Mouse (Mus musculus): Measurements from ENCODE around the gene Specc1l. TPM values are rescaled to one million over a fixed set of nuclear protein-coding genes. Genes with fewer than 3 reads are reported as not detected.

The Specc1l gene
- polyA plus RNA-seq, 1 experiment from 2014 or later, result 52.1 TPM

DNA sequence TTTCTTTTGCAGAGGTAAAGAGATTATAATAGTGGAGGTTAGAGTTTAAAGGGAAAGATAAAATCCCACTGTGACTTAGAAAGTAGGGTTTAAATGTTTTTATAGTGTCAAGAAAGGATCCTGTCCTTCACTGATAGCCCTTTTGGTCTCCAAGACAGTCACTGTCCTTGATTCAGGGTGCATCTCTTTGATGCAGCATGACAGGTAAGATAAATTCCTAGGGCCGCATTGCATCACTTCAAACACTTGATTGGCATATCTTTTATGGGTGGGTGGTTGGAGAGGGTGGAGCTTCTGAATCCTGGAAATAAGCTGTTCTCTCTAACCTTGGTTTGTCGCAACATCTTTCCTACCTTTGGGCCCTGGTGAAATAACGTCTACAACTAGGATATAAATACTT, 15.5 kb downstream of the Specc1l start:
- H3K27me3 ChIP-seq, result no peaks in the 10 kb centered on the region
- H3K36me3 ChIP-seq, result peaks cover 17% of the 10 kb centered on the region
- H3K9ac ChIP-seq (replicated peaks), result no peak overlapping the region
- 0 out of 2 replicates have a peak, but pooled peaks cover 3% of the 10 kb centered on the region for H3K4me1 ChIP-seq
- ATAC-seq (ENCODE audit: low FRiP score, low read depth), result no peak
- 85% methylated on average over 3 of the region's 3 CpGs for WGBS
- H3K9me3 ChIP-seq, result no peaks in the 10 kb centered on the region
- no peak overlapping the region for H3K4me3 ChIP-seq
- no peak overlapping the region for H3K27ac ChIP-seq (replicated peaks)
- H3K4me2 ChIP-seq (replicated peaks), result no peak overlapping the region

- 89% methylated on average over 4 of the region's 4 CpGs for WGBS
- H3K4me2 ChIP-seq (replicated peaks), result no peak overlapping the region
- no peaks in the 10 kb centered on the region for H3K27me3 ChIP-seq
- no peak overlapping the region for H3K9ac ChIP-seq (replicated peaks)
- H3K4me3 ChIP-seq, result no peak overlapping the region
- 0 out of 2 replicates have a peak, but pooled peaks cover 3% of the 10 kb centered on the region for H3K4me1 ChIP-seq
- H3K9me3 ChIP-seq, result no peaks in the 10 kb centered on the region
- no peak for ATAC-seq (ENCODE audit: low FRiP score, low read depth)
- H3K27ac ChIP-seq (replicated peaks), result no peak overlapping the region
- H3K36me3 ChIP-seq, result peaks cover 25% of the 10 kb centered on the region
Observed at GRCm38 (mm10) chr10:75230572-75230971, 18.7 kb downstream of the Specc1l start.

DNA sequence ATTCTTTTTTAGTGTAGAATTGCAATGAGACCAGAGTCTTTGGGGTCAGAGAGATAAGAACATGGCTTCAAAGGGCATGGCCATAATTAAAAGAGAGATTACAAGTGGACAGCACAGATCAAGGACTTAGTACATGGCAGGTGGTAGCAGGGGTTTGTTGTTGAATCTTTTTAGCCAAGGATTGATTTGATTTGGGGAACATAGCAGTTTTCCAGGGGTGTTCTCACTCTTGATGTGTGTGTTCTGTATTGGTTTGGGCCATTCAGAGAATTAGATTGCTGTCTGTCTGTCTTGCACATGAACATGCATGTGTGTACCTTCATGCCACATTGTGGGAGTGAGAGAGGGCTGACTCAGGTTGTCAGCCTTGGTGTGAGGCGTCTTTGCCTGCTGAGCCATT, 20.0 kb downstream of the Specc1l start:
- peaks cover 30% of the 10 kb centered on the region for H3K36me3 ChIP-seq
- no peak overlapping the region for H3K4me2 ChIP-seq (replicated peaks)
- no peak overlapping the region for H3K4me3 ChIP-seq
- H3K27ac ChIP-seq (replicated peaks), result no peak overlapping the region
- no peaks in the 10 kb centered on the region for H3K27me3 ChIP-seq
- H3K9ac ChIP-seq (replicated peaks), result no peak overlapping the region
- no peaks in the 10 kb centered on the region for H3K9me3 ChIP-seq
- WGBS, result 73% methylated on average over 1 of the region's 1 CpGs
- no peak for ATAC-seq (ENCODE audit: low FRiP score, low read depth)
- H3K4me1 ChIP-seq, result no peaks in the 10 kb centered on the region

- H3K27ac ChIP-seq (replicated peaks), result no peak overlapping the region
- no peaks in the 10 kb centered on the region for H3K9me3 ChIP-seq
- no peak overlapping the region for H3K4me2 ChIP-seq (replicated peaks)
- no peaks in the 10 kb centered on the region for H3K4me1 ChIP-seq
- no peak for ATAC-seq (ENCODE audit: low FRiP score, low read depth)
- no peak overlapping the region for H3K9ac ChIP-seq (replicated peaks)
- WGBS, result 95% methylated on average over 4 of the region's 4 CpGs
- no peaks in the 10 kb centered on the region for H3K27me3 ChIP-seq
- no peak overlapping the region for H3K4me3 ChIP-seq
- H3K36me3 ChIP-seq, result peaks cover 30% of the 10 kb centered on the region
Observed at GRCm38 (mm10) chr10:75232612-75233155, 20.8 kb downstream of the Specc1l start.

DNA sequence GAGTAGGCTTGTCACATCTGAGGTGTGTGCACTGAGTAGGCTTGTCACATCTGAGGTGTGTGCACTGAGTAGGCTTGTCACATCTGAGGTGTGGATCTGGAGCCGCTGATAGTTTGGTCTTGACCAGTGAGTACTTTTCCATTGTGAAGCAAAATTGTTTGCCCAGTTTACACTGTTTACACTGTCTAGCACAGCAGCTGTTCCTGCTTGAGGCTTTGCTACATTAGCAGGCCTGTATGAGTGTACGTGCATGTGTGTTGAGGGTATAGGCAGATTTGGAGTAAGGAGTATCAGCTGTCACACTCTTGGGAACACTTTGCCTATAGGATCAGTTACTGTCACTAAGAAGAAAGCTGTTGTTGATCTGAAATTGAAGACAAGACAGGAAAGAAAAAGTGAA, 21.6 kb downstream of the Specc1l start:
- Histone ChIP-seq H3K36me3 (peaks cover 34% of the 10 kb centered on the region), H3K9me3 (no peaks in the 10 kb centered on the region)
- ATAC-seq (ENCODE audit: low FRiP score, low read depth), result no peak

GRCm38 (mm10) chr10:75235726-75236125, 23.9 kb downstream of the Specc1l start:
- H3K36me3 ChIP-seq, result peaks cover 36% of the 10 kb centered on the region

More for the DNA sequence above, 21.6 kb downstream of the Specc1l start:
- no peak overlapping the region for H3K27ac ChIP-seq (replicated peaks)
- no peaks in the 10 kb centered on the region for H3K4me1 ChIP-seq
- 83% methylated on average over 2 of the region's 2 CpGs for WGBS
- H3K9ac ChIP-seq (replicated peaks), result no peak overlapping the region
- H3K27me3 ChIP-seq, result no peaks in the 10 kb centered on the region
- no peak overlapping the region for H3K4me3 ChIP-seq
- H3K4me2 ChIP-seq (replicated peaks), result no peak overlapping the region

GRCm38 (mm10) chr10:75236156-75236555, 24.3 kb downstream of the Specc1l start:
- no peak overlapping the region for H3K27ac ChIP-seq (replicated peaks)
- no peak for ATAC-seq (ENCODE audit: low FRiP score, low read depth)
- peaks cover 36% of the 10 kb centered on the region for H3K36me3 ChIP-seq
- H3K4me3 ChIP-seq, result no peak overlapping the region
- H3K4me2 ChIP-seq (replicated peaks), result no peak overlapping the region
- WGBS, result 95% methylated on average over 3 of the region's 3 CpGs
- H3K27me3 ChIP-seq, result no peaks in the 10 kb centered on the region
- H3K4me1 ChIP-seq, result no peaks in the 10 kb centered on the region
- no peaks in the 10 kb centered on the region for H3K9me3 ChIP-seq
- H3K9ac ChIP-seq (replicated peaks), result no peak overlapping the region

More at GRCm38 (mm10) chr10:75235726-75236125, 23.9 kb downstream of the Specc1l start:
- ATAC-seq (ENCODE audit: low FRiP score, low read depth), result no peak
- Histone ChIP-seq H3K27ac (replicated peaks) (no peak overlapping the region), H3K4me3 (no peak overlapping the region), H3K27me3 (no peaks in the 10 kb centered on the region), H3K4me1 (no peaks in the 10 kb centered on the region), H3K9me3 (no peaks in the 10 kb centered on the region), H3K9ac (replicated peaks) (no peak overlapping the region), H3K4me2 (replicated peaks) (no peak overlapping the region)
- whole genome bisulfite sequencing, result 82% methylated on average over 2 of the region's 2 CpGs

DNA sequence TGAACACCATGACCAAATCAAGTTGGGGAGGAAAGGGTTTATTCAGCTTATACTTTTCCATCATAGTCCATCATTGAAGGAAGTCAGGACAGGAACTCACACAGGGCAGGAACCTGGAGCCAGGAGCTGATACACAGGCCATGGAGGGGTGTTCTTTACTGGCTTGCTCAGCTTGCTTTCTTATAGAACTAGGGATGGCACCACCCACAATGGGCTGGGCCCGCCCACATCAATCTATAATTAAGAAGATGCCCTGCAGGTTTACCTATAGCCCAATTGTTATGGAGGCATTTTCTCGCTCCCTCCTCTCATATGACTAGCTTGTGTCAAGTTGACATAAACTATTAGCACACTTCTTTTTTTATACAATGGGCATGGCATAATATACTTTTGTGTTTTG, 25.3 kb downstream of the Specc1l start:
- 96% methylated on average over 2 of the region's 2 CpGs for WGBS
- Histone ChIP-seq H3K9me3 (no peaks in the 10 kb centered on the region), H3K36me3 (peaks cover 38% of the 10 kb centered on the region), H3K4me2 (replicated peaks) (no peak overlapping the region), H3K4me3 (no peak overlapping the region), H3K27me3 (no peaks in the 10 kb centered on the region), H3K4me1 (no peaks in the 10 kb centered on the region), H3K9ac (replicated peaks) (no peak overlapping the region), H3K27ac (replicated peaks) (no peak overlapping the region)
- ATAC-seq (ENCODE audit: low FRiP score, low read depth), result no peak

GRCm38 (mm10) chr10:75240583-75241250, 28.8 kb downstream of the Specc1l start:
- WGBS, result 84% methylated on average over 8 of the region's 8 CpGs
- Histone ChIP-seq H3K27ac (replicated peaks) (no peak overlapping the region), H3K36me3 (peaks cover 59% of the 10 kb centered on the region), H3K9me3 (no peaks in the 10 kb centered on the region), H3K4me3 (no peak overlapping the region), H3K4me2 (replicated peaks) (no peak overlapping the region), H3K27me3 (no peaks in the 10 kb centered on the region), H3K4me1 (no peaks in the 10 kb centered on the region), H3K9ac (replicated peaks) (no peak overlapping the region)
- ATAC-seq (ENCODE audit: low FRiP score, low read depth), result no peak

GRCm38 (mm10) chr10:75245806-75246205, 33.9 kb downstream of the Specc1l start:
- Histone ChIP-seq H3K4me3 (no peak overlapping the region), H3K9ac (replicated peaks) (no peak overlapping the region), H3K36me3 (peaks cover 85% of the 10 kb centered on the region), H3K4me1 (no peaks in the 10 kb centered on the region), H3K27me3 (no peaks in the 10 kb centered on the region), H3K9me3 (no peaks in the 10 kb centered on the region), H3K27ac (replicated peaks) (no peak overlapping the region), H3K4me2 (replicated peaks) (no peak overlapping the region)
- 93% methylated on average over 13 of the region's 13 CpGs for WGBS
- ATAC-seq (ENCODE audit: low FRiP score, low read depth), result no peak

GRCm38 (mm10) chr10:75246331-75246730, 34.5 kb downstream of the Specc1l start:
- Histone ChIP-seq H3K4me3 (no peak overlapping the region), H3K4me1 (no peaks in the 10 kb centered on the region), H3K36me3 (peaks cover 79% of the 10 kb centered on the region), H3K9me3 (no peaks in the 10 kb centered on the region), H3K27ac (replicated peaks) (no peak overlapping the region), H3K27me3 (no peaks in the 10 kb centered on the region), H3K9ac (replicated peaks) (no peak overlapping the region), H3K4me2 (replicated peaks) (no peak overlapping the region)
- ATAC-seq (ENCODE audit: low FRiP score, low read depth), result no peak
- 97% methylated on average over 10 of the region's 10 CpGs for WGBS

- Histone ChIP-seq H3K27ac (replicated peaks) (no peak overlapping the region), H3K9me3 (no peaks in the 10 kb centered on the region), H3K36me3 (peaks cover 46% of the 10 kb centered on the region), H3K9ac (replicated peaks) (no peak overlapping the region), H3K4me1 (no peaks in the 10 kb centered on the region), H3K27me3 (no peaks in the 10 kb centered on the region), H3K4me3 (no peak overlapping the region), H3K4me2 (replicated peaks) (no peak overlapping the region)
- no peak for ATAC-seq (ENCODE audit: low FRiP score, low read depth)
- WGBS, result 79% methylated on average over 2 of the region's 2 CpGs
Observed at GRCm38 (mm10) chr10:75251011-75251410, 39.1 kb downstream of the Specc1l start.

Data from midbrain, embryonic 12.5 days (tissue).